Mouse (Mus musculus): ENCODE measurements around the gene Cer1. TPM values are rescaled to one million over a fixed set of nuclear protein-coding genes. Genes with fewer than 3 reads are reported as not detected.

Gene Cer1
- polyA plus RNA-seq, 1 experiment from 2014 or later: not detected

GRCm38 (mm10) chr4:82870931-82871330, 14.0 kb downstream of the Cer1 start:
- Histone ChIP-seq H3K9ac (replicated peaks; ENCODE audit: low read depth) (no peak overlapping the region), H3K9me3 (ENCODE audit: low read length) (no peaks in the 10 kb centered on the region), H3K27ac (ENCODE audit: low read length) (no peak overlapping the region), H3K36me3 (ENCODE audit: insufficient read depth, low read length) (no peaks in the 10 kb centered on the region), H3K4me3 (ENCODE audit: low read depth, low read length) (no peak overlapping the region), H3K4me2 (replicated peaks; ENCODE audit: low read depth, low read length) (no peak overlapping the region), H3K4me1 (ENCODE audit: insufficient read depth, low read depth, low read length) (no peaks in the 10 kb centered on the region), H3K27me3 (replicated peaks; ENCODE audit: insufficient read depth, low read length) (no peaks in the 10 kb centered on the region)
- ATAC-seq (no peak), DNase-seq (ENCODE audit: low spot score) (no peak)
- WGBS: 67% methylated on average over 6 of the region's 6 CpGs
- no peak for TF ChIP-seq EP300 (IDR thresholded peaks at IDR 0.05)
- no peak for TF ChIP-seq CTCF (IDR thresholded peaks at IDR 0.05)

DNA sequence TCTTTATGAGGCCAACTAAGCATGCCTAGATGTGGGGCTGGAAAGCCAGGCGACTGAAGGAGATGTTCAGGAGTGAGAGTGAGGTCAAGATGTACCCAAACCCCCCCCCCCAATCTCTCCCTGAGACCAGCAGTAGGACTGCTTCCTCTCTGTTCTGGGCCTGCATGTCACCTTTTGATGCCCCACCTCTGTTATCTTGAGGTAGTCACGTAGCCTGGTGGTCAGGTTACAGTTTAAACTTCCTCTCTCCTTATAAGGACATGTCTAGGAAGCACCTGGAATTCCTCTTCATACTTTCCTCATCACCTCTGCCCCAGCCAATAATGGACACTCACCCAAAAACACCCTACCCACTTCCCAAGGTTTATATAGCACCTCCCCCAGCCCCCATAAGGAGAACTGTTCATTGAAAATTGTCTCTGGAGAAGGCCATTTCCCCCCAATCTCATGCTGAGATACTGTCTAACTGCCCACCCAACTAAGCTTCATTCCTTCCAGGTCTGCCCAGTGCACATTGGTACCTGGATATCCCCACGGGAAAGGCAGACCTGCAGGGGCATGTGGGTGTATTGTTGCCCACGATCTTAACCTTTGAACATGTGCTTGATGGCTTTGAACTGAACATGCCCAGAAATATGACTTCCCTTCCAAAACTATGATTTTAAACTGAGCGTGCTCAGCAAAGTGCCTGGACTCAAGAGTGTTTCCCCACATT, 17.1 kb downstream of the Cer1 start:
- Histone ChIP-seq H3K27me3 (replicated peaks; ENCODE audit: insufficient read depth, low read length) (no peaks in the 10 kb centered on the region), H3K4me2 (replicated peaks; ENCODE audit: low read depth, low read length) (no peak overlapping the region), H3K9ac (replicated peaks; ENCODE audit: low read depth) (no peak overlapping the region), H3K27ac (ENCODE audit: low read length) (no peak overlapping the region), H3K4me1 (ENCODE audit: insufficient read depth, low read depth, low read length) (no peaks in the 10 kb centered on the region), H3K36me3 (ENCODE audit: insufficient read depth, low read length) (no peaks in the 10 kb centered on the region), H3K4me3 (ENCODE audit: low read depth, low read length) (no peak overlapping the region), H3K9me3 (ENCODE audit: low read length) (no peaks in the 10 kb centered on the region)
- TF ChIP-seq EP300 (IDR thresholded peaks at IDR 0.05) (no peak), CTCF (IDR thresholded peaks at IDR 0.05) (no peak)
- ATAC-seq: no peak
- WGBS: 66% methylated on average over 5 of the region's 5 CpGs
- no peak for DNase-seq (ENCODE audit: low spot score)

- DNase-seq (ENCODE audit: low spot score): peak; percentile 27
Measured at GRCm38 (mm10) chr4:82867111-82867510, 17.8 kb downstream of the Cer1 start.

DNA sequence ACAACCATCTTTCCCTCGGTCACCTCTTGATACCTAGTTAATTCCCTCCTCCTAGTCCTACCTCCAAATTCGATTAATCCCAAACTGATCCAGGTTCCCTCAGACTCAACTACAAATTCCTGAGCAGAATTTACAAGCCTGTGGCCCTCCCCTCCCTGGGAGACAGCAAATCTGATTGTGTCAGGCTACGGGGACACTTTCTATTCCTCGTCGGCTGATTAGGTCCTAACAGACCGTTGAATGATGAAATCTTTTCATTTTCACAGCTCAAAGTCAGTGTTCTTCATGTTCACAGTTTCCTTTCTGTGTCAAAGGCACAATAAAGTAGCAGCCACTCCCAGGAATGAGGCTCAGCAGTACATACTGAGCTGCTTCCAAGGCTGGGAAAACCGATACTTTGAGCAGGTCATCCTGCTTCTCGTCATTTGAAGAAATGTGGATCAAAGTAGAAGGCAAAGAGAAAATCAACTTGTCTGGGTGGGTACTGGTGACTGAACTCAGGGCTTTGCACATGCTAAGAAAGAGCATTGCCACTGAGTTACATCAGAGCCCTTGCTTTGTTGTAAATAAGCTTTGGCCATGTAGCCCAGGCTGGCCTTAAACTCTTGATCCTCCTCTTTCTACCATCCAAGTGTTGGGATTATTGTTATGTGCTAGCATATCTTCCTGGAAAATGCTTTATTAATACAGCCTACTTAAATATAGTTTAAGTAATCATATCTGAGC, 19.8 kb downstream of the Cer1 start:
- Histone ChIP-seq H3K4me3 (ENCODE audit: low read depth, low read length) (no peak overlapping the region), H3K27ac (ENCODE audit: low read length) (no peak overlapping the region), H3K9me3 (ENCODE audit: low read length) (no peaks in the 10 kb centered on the region), H3K36me3 (ENCODE audit: insufficient read depth, low read length) (no peaks in the 10 kb centered on the region), H3K9ac (replicated peaks; ENCODE audit: low read depth) (no peak overlapping the region), H3K27me3 (replicated peaks; ENCODE audit: insufficient read depth, low read length) (no peaks in the 10 kb centered on the region), H3K4me2 (replicated peaks; ENCODE audit: low read depth, low read length) (no peak overlapping the region), H3K4me1 (ENCODE audit: insufficient read depth, low read depth, low read length) (no peaks in the 10 kb centered on the region)
- no peak for ATAC-seq
- no peak for DNase-seq (ENCODE audit: low spot score)
- TF ChIP-seq EP300 (IDR thresholded peaks at IDR 0.05): no peak
- no peak for TF ChIP-seq CTCF (IDR thresholded peaks at IDR 0.05)
- WGBS: 85% methylated on average over 8 of the region's 8 CpGs

More at GRCm38 (mm10) chr4:82867111-82867510, 17.8 kb downstream of the Cer1 start:
- TF ChIP-seq EP300 (IDR thresholded peaks at IDR 0.05): no peak
- TF ChIP-seq CTCF (IDR thresholded peaks at IDR 0.05): no peak
- Histone ChIP-seq H3K36me3 (ENCODE audit: insufficient read depth, low read length) (no peaks in the 10 kb centered on the region), H3K27me3 (replicated peaks; ENCODE audit: insufficient read depth, low read length) (no peaks in the 10 kb centered on the region), H3K4me3 (ENCODE audit: low read depth, low read length) (no peak overlapping the region), H3K27ac (ENCODE audit: low read length) (no peak overlapping the region), H3K4me2 (replicated peaks; ENCODE audit: low read depth, low read length) (no peak overlapping the region), H3K9ac (replicated peaks; ENCODE audit: low read depth) (no peak overlapping the region), H3K9me3 (ENCODE audit: low read length) (no peaks in the 10 kb centered on the region), H3K4me1 (ENCODE audit: insufficient read depth, low read depth, low read length) (no peaks in the 10 kb centered on the region)
- no peak for ATAC-seq
- WGBS: 41% methylated on average over 4 of the region's 4 CpGs

GRCm38 (mm10) chr4:82863316-82863715, 21.6 kb downstream of the Cer1 start:
- Histone ChIP-seq H3K4me1 (ENCODE audit: insufficient read depth, low read depth, low read length) (no peaks in the 10 kb centered on the region), H3K27ac (ENCODE audit: low read length) (no peak overlapping the region), H3K4me3 (ENCODE audit: low read depth, low read length) (no peak overlapping the region), H3K27me3 (replicated peaks; ENCODE audit: insufficient read depth, low read length) (no peaks in the 10 kb centered on the region), H3K9me3 (ENCODE audit: low read length) (no peaks in the 10 kb centered on the region), H3K9ac (replicated peaks; ENCODE audit: low read depth) (no peak overlapping the region), H3K4me2 (replicated peaks; ENCODE audit: low read depth, low read length) (no peak overlapping the region), H3K36me3 (ENCODE audit: insufficient read depth, low read length) (no peaks in the 10 kb centered on the region)
- no peak for DNase-seq (ENCODE audit: low spot score)
- TF ChIP-seq CTCF (IDR thresholded peaks at IDR 0.05): no peak
- TF ChIP-seq EP300 (IDR thresholded peaks at IDR 0.05): no peak
- WGBS: 94% methylated on average over 8 of the region's 8 CpGs
- ATAC-seq: no peak

GRCm38 (mm10) chr4:82861451-82861850, 23.5 kb downstream of the Cer1 start:
- TF ChIP-seq EP300 (IDR thresholded peaks at IDR 0.05): no peak
- TF ChIP-seq CTCF (IDR thresholded peaks at IDR 0.05): no peak
- Histone ChIP-seq H3K27me3 (replicated peaks; ENCODE audit: insufficient read depth, low read length) (no peaks in the 10 kb centered on the region), H3K9me3 (ENCODE audit: low read length) (no peaks in the 10 kb centered on the region), H3K4me1 (ENCODE audit: insufficient read depth, low read depth, low read length) (no peaks in the 10 kb centered on the region), H3K27ac (ENCODE audit: low read length) (no peak overlapping the region), H3K4me2 (replicated peaks; ENCODE audit: low read depth, low read length) (no peak overlapping the region), H3K4me3 (ENCODE audit: low read depth, low read length) (no peak overlapping the region), H3K36me3 (ENCODE audit: insufficient read depth, low read length) (no peaks in the 10 kb centered on the region), H3K9ac (replicated peaks; ENCODE audit: low read depth) (no peak overlapping the region)
- ATAC-seq (no peak), DNase-seq (ENCODE audit: low spot score) (no peak)
- WGBS: 97% methylated on average over 2 of the region's 2 CpGs

Measured in lung, postnatal 0 days (tissue).